Mouse (Mus musculus) cerebellum, adult 9-10 months (tissue): ENCODE measurements around the gene Spats1.
"Not testable (repeated sequence)": the region's sequence is repeated elsewhere in the genome, so short reads cannot be mapped to it uniquely, and the experiment has no call there.

Experiments
- DNase-seq: peaks from one replicate; pipeline ENCODE4 v3.0.0; 2022

Spats1 gene

DNA sequence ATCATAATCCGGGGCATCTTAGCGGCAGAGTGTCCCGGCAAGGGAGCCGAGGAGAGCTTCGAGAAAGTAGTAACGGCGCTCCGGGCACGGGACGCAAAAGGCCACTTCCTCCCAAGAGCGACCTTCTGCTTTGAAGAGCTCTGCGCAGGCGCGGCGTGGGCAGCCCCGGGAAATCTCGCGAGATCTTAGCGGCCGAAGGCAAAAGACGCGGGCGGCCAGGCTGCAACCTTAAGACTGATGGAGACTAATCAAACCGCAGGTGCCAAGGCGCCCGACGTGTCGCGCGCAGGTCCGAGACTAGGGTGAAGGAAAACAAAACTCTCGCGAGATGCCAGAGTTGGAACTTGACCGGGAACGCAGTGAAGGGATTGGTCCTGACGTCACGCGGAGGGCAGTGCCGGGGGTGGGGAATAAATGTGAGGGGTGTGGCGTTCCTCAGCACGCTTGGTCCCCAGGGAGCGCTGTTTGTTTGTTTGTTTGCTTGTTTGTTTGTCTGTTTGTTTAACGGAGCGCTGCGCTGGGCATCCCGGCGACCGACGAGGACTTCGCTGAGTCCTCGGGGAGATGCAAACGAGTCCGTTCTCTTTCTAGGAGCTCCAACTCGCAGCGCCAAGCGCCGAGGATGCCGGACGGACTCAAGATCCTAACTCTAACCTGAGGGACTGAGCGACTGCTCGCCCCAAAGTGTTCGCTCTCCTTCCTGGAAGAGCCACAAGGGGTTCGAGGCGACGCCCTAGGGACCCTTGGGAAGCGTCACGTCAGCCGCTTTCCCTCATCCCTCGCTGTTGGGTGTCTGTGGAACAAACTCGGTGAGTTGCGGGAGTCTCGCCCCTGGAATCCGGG is 41.6 kb downstream of the Spats1 start, which contains the start of gene Cdc5l:
Cdc5l (minus strand) TSS at position 319 of the 843 bp plus-strand sequence.
- peak; percentile 99 for DNase-seq

- peak; percentile 70 for DNase-seq
Observed at GRCm38 (mm10) chr17:45432706-45433398, 42.4 kb downstream of the Spats1 start.

- DNase-seq = no peak
Observed at GRCm38 (mm10) chr17:45432007-45432406, 43.2 kb downstream of the Spats1 start.

GRCm38 (mm10) chr17:45417387-45417786 is 57.8 kb downstream of the Spats1 start:
- DNase-seq = no peak

DNA sequence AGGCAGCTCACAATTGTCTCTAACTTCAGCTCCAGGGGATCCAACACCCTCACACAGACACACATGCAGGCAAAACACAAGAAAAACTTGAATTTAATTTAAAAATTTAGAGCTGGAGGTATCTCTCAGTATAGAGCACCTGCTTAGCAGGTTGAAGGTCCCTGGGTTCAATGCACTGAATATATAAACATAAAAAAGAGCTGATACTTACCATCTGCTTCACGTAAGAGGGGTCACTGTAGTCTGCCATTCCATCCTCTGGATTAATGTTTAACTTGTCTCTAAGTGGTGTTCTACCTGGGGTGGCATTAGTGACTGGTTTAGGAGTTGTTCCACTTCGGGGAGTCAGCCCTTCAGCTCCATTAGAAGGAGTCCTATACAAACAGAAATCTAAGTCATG is 63.6 kb downstream of the Spats1 start:
- not testable (repeated sequence) for DNase-seq

GRCm38 (mm10) chr17:45408719-45409118 is 66.5 kb downstream of the Spats1 start:
- DNase-seq = no peak

DNA sequence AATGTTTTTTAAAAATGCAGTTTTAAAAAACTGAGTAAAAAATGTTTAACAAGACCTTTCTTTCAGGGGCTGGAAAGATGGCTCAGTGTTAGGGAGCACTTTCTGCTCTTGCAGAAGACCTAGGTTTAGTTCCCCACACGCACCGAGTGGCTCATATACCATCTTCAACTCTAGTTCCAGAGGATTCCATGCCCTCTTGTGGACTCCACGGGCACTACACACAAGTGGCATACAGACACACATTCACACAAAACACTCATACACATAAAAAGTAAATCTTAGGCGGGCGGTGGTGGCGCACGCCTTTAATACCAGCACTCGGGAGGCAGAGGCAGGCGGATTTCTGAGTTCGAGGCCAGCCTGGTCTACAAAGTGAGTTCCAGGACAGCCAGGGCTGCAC is 68.9 kb downstream of the Spats1 start:
- DNase-seq = no peak

GRCm38 (mm10) chr17:45403207-45403606 is 72.0 kb downstream of the Spats1 start:
- DNase-seq = peak; percentile 66

DNA sequence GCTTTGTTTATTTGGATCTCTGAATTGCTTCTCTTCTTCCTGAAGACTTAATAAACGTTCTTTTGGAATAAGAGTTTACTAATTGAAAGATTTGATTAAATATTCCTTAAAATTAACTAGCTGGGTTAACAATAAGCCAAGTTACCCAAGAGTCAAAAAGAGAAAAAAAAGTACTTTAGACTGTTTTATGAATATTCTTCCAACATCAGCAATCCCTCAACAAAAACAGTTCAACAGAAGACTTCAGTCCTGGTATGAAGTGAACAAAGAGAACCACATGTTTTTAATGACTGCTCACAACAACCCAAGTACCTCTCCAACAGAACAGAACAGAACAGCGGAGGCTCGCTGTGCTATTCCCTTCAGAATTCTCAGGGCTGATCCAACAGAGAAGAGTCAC is 72.6 kb downstream of the Spats1 start:
- no peak for DNase-seq

- DNase-seq = no peak
Observed at GRCm38 (mm10) chr17:45402126-45402525, 73.1 kb downstream of the Spats1 start.

- DNase-seq = no peak
Observed at GRCm38 (mm10) chr17:45401126-45401905, 73.9 kb downstream of the Spats1 start.

DNA sequence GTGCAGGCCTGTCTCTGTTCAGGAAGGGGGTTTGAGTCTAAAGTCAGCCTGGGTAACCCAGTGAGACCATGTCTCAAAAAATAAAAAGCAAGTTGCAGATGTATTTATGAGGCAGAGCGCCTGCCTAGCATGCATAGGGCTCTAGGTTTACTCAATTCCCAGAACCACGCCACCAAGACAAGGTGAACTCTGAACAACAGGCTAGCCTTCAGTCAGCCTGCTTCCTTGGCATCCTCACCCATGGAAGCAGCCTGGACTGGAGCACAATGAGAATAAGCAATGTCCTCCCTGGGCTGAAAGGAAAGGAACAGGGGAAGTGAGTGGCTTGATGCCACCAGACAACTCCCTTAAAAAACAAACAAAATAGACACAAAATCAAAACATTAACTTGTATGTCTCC is 77.2 kb downstream of the Spats1 start:
- DNase-seq = no peak

DNA sequence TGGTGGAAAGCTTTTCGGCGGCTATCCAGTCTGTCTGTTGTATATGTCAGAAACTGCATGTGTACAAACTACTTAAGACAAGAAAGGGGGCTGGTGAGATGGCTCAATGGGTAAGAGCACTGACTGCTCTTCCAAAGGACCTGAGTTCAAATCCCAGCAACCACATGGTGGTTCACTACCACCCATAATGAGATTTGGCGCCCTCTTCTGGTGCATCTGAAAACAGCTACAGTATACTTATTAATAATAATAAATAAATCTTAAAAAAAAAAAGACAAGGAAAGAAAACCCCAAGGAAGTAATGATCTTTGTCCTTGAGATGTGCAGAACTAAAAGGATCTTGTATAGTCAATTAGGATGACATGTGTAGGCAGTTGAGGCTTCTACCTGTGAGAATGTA is 77.7 kb downstream of the Spats1 start:
- DNase-seq = no peak

- no peak for DNase-seq
Observed at GRCm38 (mm10) chr17:45394612-45395011, 80.6 kb downstream of the Spats1 start.

- no peak for DNase-seq
Observed at GRCm38 (mm10) chr17:45393765-45394164, 81.5 kb downstream of the Spats1 start.
